Mouse (Mus musculus): Measurements from ENCODE around the gene Guca1a.

GRCm38 (mm10) chr17:47386649-47387048, 13.7 kb downstream of the Guca1a start:
- peak; percentile 96 for TF ChIP-seq CTCF (conservative IDR thresholded peaks at IDR 0.05; ENCODE audit: low read length)
- no peak for TF ChIP-seq POU5F1 (IDR thresholded peaks at IDR 0.05; ENCODE audit: borderline replicate concordance, low read length)
